In genomic region chr13:81142268-81142884, GRCm38 (mm10) we compare ENCODE assay signal across 17 mouse cellular contexts.
DNase-seq lines count a peak whose midpoint lies in the region; ATAC-seq and TF ChIP-seq lines count a peak whose summit lies in the region.
"Had no signal": no experiment of that assay in that cellular context is flagged by ENCODE, and none has a peak within 500 bp of the region (broad histone marks: within the 10 kb centered on the region; RNA-seq: fewer than 3 reads in every experiment).

No protein-coding gene starts in this region.

- TF ChIP-seq CTCF in forebrain, postnatal 0 days (IDR thresholded peaks at IDR 0.05; ENCODE audit: low read depth), result no peak
- no peak for TF ChIP-seq CTCF in hindbrain, postnatal 0 days (IDR thresholded peaks at IDR 0.05; ENCODE audit: low read depth)

- no peak overlapping the region for H3K27ac ChIP-seq in forebrain, postnatal 0 days (ENCODE audit: low read depth, low read length)
- H3K27ac ChIP-seq in forebrain, embryonic 10.5 days, result no peak overlapping the region
- H3K27ac ChIP-seq in midbrain, embryonic 11.5 days (ENCODE audit: low read depth, low read length), result no peak overlapping the region
- H3K27ac ChIP-seq in midbrain, embryonic 16.5 days (ENCODE audit: low read length), result no peak overlapping the region
- H3K27ac ChIP-seq in hindbrain, postnatal 0 days, result no peak overlapping the region
- H3K27ac ChIP-seq: embryonic facial prominence, embryonic 13.5 days had no signal

- H3K9me3 ChIP-seq in forebrain, postnatal 0 days (ENCODE audit: low read length), result no peaks in the 10 kb centered on the region
- H3K9me3 ChIP-seq in forebrain, embryonic 10.5 days, result no peaks in the 10 kb centered on the region
- H3K9me3 ChIP-seq in midbrain, embryonic 11.5 days (ENCODE audit: control insufficient read depth, low read length), result no peaks in the 10 kb centered on the region
- H3K9me3 ChIP-seq in midbrain, embryonic 16.5 days (replicated peaks; ENCODE audit: control insufficient read depth, low read length, poor library complexity, severe bottlenecking), result no peaks in the 10 kb centered on the region
- H3K9me3 ChIP-seq in hindbrain, postnatal 0 days (ENCODE audit: low read length), result no peaks in the 10 kb centered on the region
- H3K9me3 ChIP-seq: embryonic facial prominence, embryonic 13.5 days; heart, embryonic 12.5 days had no signal

- no peak overlapping the region for H3K4me3 ChIP-seq in forebrain, postnatal 0 days (ENCODE audit: low read depth, low read length)
- no peak overlapping the region for H3K4me3 ChIP-seq in forebrain, embryonic 10.5 days
- no peak overlapping the region for H3K4me3 ChIP-seq in midbrain, embryonic 11.5 days (ENCODE audit: low read depth, low read length)
- no peak overlapping the region for H3K4me3 ChIP-seq in midbrain, embryonic 16.5 days (ENCODE audit: low read depth, low read length)
- H3K4me3 ChIP-seq in hindbrain, postnatal 0 days (ENCODE audit: low read length), result no peak overlapping the region
- H3K4me3 ChIP-seq: embryonic facial prominence, embryonic 13.5 days; heart, embryonic 12.5 days had no signal

- WGBS in forebrain, postnatal 0 days, result 49% methylated on average over 6 of the region's 6 CpGs
- 67% methylated on average over 6 of the region's 6 CpGs for WGBS in forebrain, embryonic 10.5 days
- WGBS in midbrain, embryonic 11.5 days, result 47% methylated on average over 6 of the region's 6 CpGs
- 43% methylated on average over 6 of the region's 6 CpGs for WGBS in midbrain, embryonic 16.5 days
- WGBS in hindbrain, postnatal 0 days, result 32% methylated on average over 6 of the region's 6 CpGs

- no peaks in the 10 kb centered on the region for H3K4me1 ChIP-seq in forebrain, postnatal 0 days (ENCODE audit: insufficient read depth)
- peaks cover 5% of the 10 kb centered on the region for H3K4me1 ChIP-seq in forebrain, embryonic 10.5 days
- no peaks in the 10 kb centered on the region for H3K4me1 ChIP-seq in midbrain, embryonic 11.5 days (ENCODE audit: control insufficient read depth, insufficient read depth, low read length)
- no peaks in the 10 kb centered on the region for H3K4me1 ChIP-seq in midbrain, embryonic 16.5 days (ENCODE audit: control insufficient read depth, insufficient read depth, low read length)
- no peaks in the 10 kb centered on the region for H3K4me1 ChIP-seq in hindbrain, postnatal 0 days (ENCODE audit: insufficient read depth, low read length)
- H3K4me1 ChIP-seq: embryonic facial prominence, embryonic 13.5 days; heart, embryonic 12.5 days had no signal

- peak; percentile 27; the same call in 1 of the 2 replicates for ATAC-seq in forebrain, postnatal 0 days
- peak; percentile 85 for ATAC-seq in midbrain, embryonic 11.5 days (ENCODE audit: low FRiP score)
- no peak for ATAC-seq in midbrain, embryonic 16.5 days
- peak; percentile 49; the same call in 1 of the 2 replicates for ATAC-seq in hindbrain, postnatal 0 days
- ATAC-seq: Patski had no signal

- no peaks in the 10 kb centered on the region for H3K27me3 ChIP-seq in forebrain, postnatal 0 days (ENCODE audit: insufficient read depth, low read length)
- H3K27me3 ChIP-seq in forebrain, embryonic 10.5 days (ENCODE audit: poor library complexity, severe bottlenecking), result no peaks in the 10 kb centered on the region
- H3K27me3 ChIP-seq in midbrain, embryonic 11.5 days (ENCODE audit: control insufficient read depth, insufficient read depth, low read length), result no peaks in the 10 kb centered on the region
- no peaks in the 10 kb centered on the region for H3K27me3 ChIP-seq in midbrain, embryonic 16.5 days (ENCODE audit: control insufficient read depth, insufficient read depth, low read depth, low read length)
- H3K27me3 ChIP-seq in hindbrain, postnatal 0 days (ENCODE audit: insufficient read depth, low read length), result no peaks in the 10 kb centered on the region
- H3K27me3 ChIP-seq: embryonic facial prominence, embryonic 13.5 days; heart, embryonic 12.5 days; Patski had no signal

- H3K9ac ChIP-seq in forebrain, postnatal 0 days, result no peak overlapping the region
- no peak overlapping the region for H3K9ac ChIP-seq in midbrain, embryonic 11.5 days (ENCODE audit: low read length)
- H3K9ac ChIP-seq in midbrain, embryonic 16.5 days (ENCODE audit: low read depth, low read length), result no peak overlapping the region
- H3K9ac ChIP-seq in hindbrain, postnatal 0 days (replicated peaks; ENCODE audit: low read length), result no peak overlapping the region
- H3K9ac ChIP-seq: embryonic facial prominence, embryonic 13.5 days; heart, embryonic 12.5 days had no signal

- no peaks in the 10 kb centered on the region for H3K36me3 ChIP-seq in forebrain, postnatal 0 days (ENCODE audit: insufficient read depth)
- H3K36me3 ChIP-seq in forebrain, embryonic 10.5 days (replicated peaks), result no peaks in the 10 kb centered on the region
- no peaks in the 10 kb centered on the region for H3K36me3 ChIP-seq in midbrain, embryonic 11.5 days (ENCODE audit: control insufficient read depth, insufficient read depth, low read length)
- H3K36me3 ChIP-seq in midbrain, embryonic 16.5 days (ENCODE audit: control insufficient read depth, insufficient read depth, low read length), result no peaks in the 10 kb centered on the region
- no peaks in the 10 kb centered on the region for H3K36me3 ChIP-seq in hindbrain, postnatal 0 days (ENCODE audit: insufficient read depth, low read length)
- H3K36me3 ChIP-seq: embryonic facial prominence, embryonic 13.5 days; heart, embryonic 12.5 days had no signal

- no peak overlapping the region for H3K4me2 ChIP-seq in forebrain, postnatal 0 days (ENCODE audit: low read depth)
- no peak overlapping the region for H3K4me2 ChIP-seq in midbrain, embryonic 11.5 days
- no peak overlapping the region for H3K4me2 ChIP-seq in midbrain, embryonic 16.5 days (ENCODE audit: low read length)
- no peak overlapping the region for H3K4me2 ChIP-seq in hindbrain, postnatal 0 days (ENCODE audit: low read depth, low read length)
- H3K4me2 ChIP-seq: embryonic facial prominence, embryonic 13.5 days; heart, embryonic 12.5 days; liver, embryonic 11.5 days had no signal

- no peak for DNase-seq in forebrain, postnatal 0 days
- no peak for DNase-seq in forebrain, embryonic 10.5 days (ENCODE audit: extremely low spot score, low spot score)
- DNase-seq in midbrain, embryonic 11.5 days (ENCODE audit: low spot score, missing footprints), result no peak
- DNase-seq in brain, adult 2 months (ENCODE audit: low read depth, low spot score), result peak; percentile 6
- DNase-seq in hindbrain, postnatal 0 days (ENCODE audit: low spot score), result no peak
- DNase-seq in adrenal gland, adult (ENCODE audit: inconsistent age in 2 of 2, low spot score in 1 of 2), result no peak
- DNase-seq: adrenal gland, postnatal 10 days; cerebellum, adult 11-12 months; cerebellum, postnatal 25 days; kidney, adult 9 months; lung, adult 18-20 months; lung, postnatal 14 days had no signal
